Mouse (Mus musculus): ENCODE results near the gene Trmt10a. TPM values are rescaled to one million over a fixed set of nuclear protein-coding genes. Genes with fewer than 3 reads are reported as not detected.
A peak's percentile ranks its signal among the peaks of the same experiment; 100 is the strongest.

Trmt10a gene
- polyA plus RNA-seq, 1 experiment = 2.6 TPM

DNA sequence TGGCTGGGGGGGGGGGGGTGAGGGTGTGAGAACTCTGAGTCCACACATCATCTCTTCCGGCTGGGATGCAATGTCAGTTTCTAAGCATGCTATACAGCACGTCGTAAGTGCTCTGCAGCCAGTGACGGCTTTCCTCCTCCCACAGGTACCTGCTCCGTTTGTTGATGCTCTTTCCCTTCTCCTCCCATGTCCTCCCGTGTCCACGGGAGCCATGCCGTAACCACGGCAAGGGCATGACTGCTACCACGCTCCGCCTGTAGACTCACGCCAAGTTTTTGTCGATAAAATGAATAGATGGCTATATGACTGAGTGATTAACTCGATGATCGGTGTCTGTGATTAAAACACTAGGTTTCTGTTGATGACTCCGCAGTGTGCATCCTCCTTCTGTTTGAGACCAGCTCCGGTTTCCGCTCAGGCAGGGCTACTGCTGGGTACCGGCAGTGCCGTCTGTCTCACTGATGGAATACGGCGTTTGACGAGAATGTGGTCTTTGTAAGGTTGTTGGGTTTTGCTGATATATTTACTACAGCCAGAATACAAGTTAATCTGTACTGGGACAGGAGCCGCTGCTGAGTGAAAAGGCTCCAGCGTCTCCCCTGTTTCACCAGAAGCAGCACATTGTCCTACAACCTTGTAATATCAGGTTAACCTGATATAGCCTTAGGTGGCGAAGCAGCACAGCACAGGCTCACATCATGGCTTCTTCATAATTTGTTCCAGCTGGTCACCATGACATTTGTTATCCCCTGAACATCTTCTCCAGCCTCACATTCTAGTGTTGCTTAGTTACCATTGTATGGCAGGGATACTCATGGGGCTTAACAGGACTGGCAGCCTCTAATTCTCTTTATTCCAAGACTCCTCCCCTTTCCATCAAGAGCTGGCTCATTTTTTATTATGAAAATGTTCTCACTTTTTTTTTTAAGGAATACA lies 43.0 kb downstream of the Trmt10a start:
- Histone ChIP-seq H3K4me1 (ENCODE audit: control insufficient read depth, insufficient read depth, low read length) (peaks cover 5% of the 10 kb centered on the region), H3K27ac (ENCODE audit: insufficient read depth, low read depth, low read length) (no peak overlapping the region), H3K4me3 (ENCODE audit: insufficient read depth, low read length) (no peak overlapping the region)
- no peak for TF ChIP-seq CTCF (IDR thresholded peaks at IDR 0.05; ENCODE audit: low read depth, low read length)
- TF ChIP-seq POLR2A (IDR thresholded peaks at IDR 0.05; ENCODE audit: borderline replicate concordance, low read depth, low read length) = no peak

DNA sequence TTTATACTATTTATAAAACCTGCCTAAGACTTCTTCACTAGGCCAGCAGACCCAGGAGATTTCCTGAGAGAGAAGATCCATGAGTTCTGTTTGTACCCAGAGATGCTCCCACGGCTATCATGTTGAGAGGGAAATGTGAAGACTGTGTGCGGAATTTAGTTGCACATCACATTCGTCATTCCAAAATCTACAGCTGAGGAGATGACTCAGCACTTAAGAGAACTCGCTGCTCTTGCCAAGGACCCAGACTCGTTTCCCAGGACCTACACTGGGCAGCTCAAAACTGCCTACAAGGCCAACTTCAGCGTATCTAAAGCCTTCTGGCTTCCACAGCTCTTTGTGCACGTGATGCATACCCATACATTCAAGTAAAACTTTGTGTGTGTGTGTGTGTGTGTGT lies 49.0 kb downstream of the Trmt10a start:
- H3K27ac ChIP-seq (ENCODE audit: insufficient read depth, low read depth, low read length) = no peak overlapping the region
- H3K4me1 ChIP-seq (ENCODE audit: control insufficient read depth, insufficient read depth, low read length) = no peaks in the 10 kb centered on the region
- H3K4me3 ChIP-seq (ENCODE audit: insufficient read depth, low read length) = no peak overlapping the region
- TF ChIP-seq CTCF (IDR thresholded peaks at IDR 0.05; ENCODE audit: low read depth, low read length) (no peak), POLR2A (IDR thresholded peaks at IDR 0.05; ENCODE audit: borderline replicate concordance, low read depth, low read length) (no peak)

GRCm38 (mm10) chr3:138193683-138194302 lies 50.5 kb downstream of the Trmt10a start, which contains the start of gene 4930579F01Rik:
Gene 4930579F01Rik, minus strand, starts transcription at chr3:138193825.
- Histone ChIP-seq H3K4me3 (ENCODE audit: insufficient read depth, low read length) (no peak within 1 kb of the TSS), H3K27ac (ENCODE audit: insufficient read depth, low read depth, low read length) (no peak within 1 kb of the TSS), H3K4me1 (ENCODE audit: control insufficient read depth, insufficient read depth, low read length) (no peaks in the 10 kb centered on the region)
- no peak for TF ChIP-seq POLR2A (IDR thresholded peaks at IDR 0.05; ENCODE audit: borderline replicate concordance, low read depth, low read length)
- no peak for TF ChIP-seq CTCF (IDR thresholded peaks at IDR 0.05; ENCODE audit: low read depth, low read length)

- no peak overlapping the region for H3K4me3 ChIP-seq (ENCODE audit: insufficient read depth, low read length)
- TF ChIP-seq CTCF (IDR thresholded peaks at IDR 0.05; ENCODE audit: low read depth, low read length) = no peak
- no peak for TF ChIP-seq POLR2A (IDR thresholded peaks at IDR 0.05; ENCODE audit: borderline replicate concordance, low read depth, low read length)
- no peaks in the 10 kb centered on the region for H3K4me1 ChIP-seq (ENCODE audit: control insufficient read depth, insufficient read depth, low read length)
- H3K27ac ChIP-seq (ENCODE audit: insufficient read depth, low read depth, low read length) = no peak overlapping the region
Measured at GRCm38 (mm10) chr3:138197093-138197492, 53.8 kb downstream of the Trmt10a start.

GRCm38 (mm10) chr3:138197556-138197955 lies 54.3 kb downstream of the Trmt10a start:
- Histone ChIP-seq H3K27ac (ENCODE audit: insufficient read depth, low read depth, low read length) (no peak overlapping the region), H3K4me3 (ENCODE audit: insufficient read depth, low read length) (no peak overlapping the region), H3K4me1 (ENCODE audit: control insufficient read depth, insufficient read depth, low read length) (no peaks in the 10 kb centered on the region)
- TF ChIP-seq CTCF (IDR thresholded peaks at IDR 0.05; ENCODE audit: low read depth, low read length) (no peak), POLR2A (IDR thresholded peaks at IDR 0.05; ENCODE audit: borderline replicate concordance, low read depth, low read length) (no peak)

GRCm38 (mm10) chr3:138197973-138198721 lies 54.9 kb downstream of the Trmt10a start:
- TF ChIP-seq CTCF (IDR thresholded peaks at IDR 0.05; ENCODE audit: low read depth, low read length) (peak; percentile 65), POLR2A (IDR thresholded peaks at IDR 0.05; ENCODE audit: borderline replicate concordance, low read depth, low read length) (no peak)
- no peak overlapping the region for H3K27ac ChIP-seq (ENCODE audit: insufficient read depth, low read depth, low read length)
- no peaks in the 10 kb centered on the region for H3K4me1 ChIP-seq (ENCODE audit: control insufficient read depth, insufficient read depth, low read length)
- H3K4me3 ChIP-seq (ENCODE audit: insufficient read depth, low read length) = peak overlapping the region; percentile 18; the same call in 1 of the 2 replicates

- TF ChIP-seq CTCF (IDR thresholded peaks at IDR 0.05; ENCODE audit: low read depth, low read length) (no peak), POLR2A (IDR thresholded peaks at IDR 0.05; ENCODE audit: borderline replicate concordance, low read depth, low read length) (no peak)
- H3K4me1 ChIP-seq (ENCODE audit: control insufficient read depth, insufficient read depth, low read length) = no peaks in the 10 kb centered on the region
- H3K27ac ChIP-seq (ENCODE audit: insufficient read depth, low read depth, low read length) = no peak overlapping the region
- no peak overlapping the region for H3K4me3 ChIP-seq (ENCODE audit: insufficient read depth, low read length)
Measured at GRCm38 (mm10) chr3:138198722-138199068, 55.4 kb downstream of the Trmt10a start.

GRCm38 (mm10) chr3:138208821-138209220 lies 65.6 kb downstream of the Trmt10a start:
- H3K4me1 ChIP-seq (ENCODE audit: control insufficient read depth, insufficient read depth, low read length) = no peaks in the 10 kb centered on the region
- H3K4me3 ChIP-seq (ENCODE audit: insufficient read depth, low read length) = no peak overlapping the region
- H3K27ac ChIP-seq (ENCODE audit: insufficient read depth, low read depth, low read length) = no peak overlapping the region
- no peak for TF ChIP-seq POLR2A (IDR thresholded peaks at IDR 0.05; ENCODE audit: borderline replicate concordance, low read depth, low read length)
- TF ChIP-seq CTCF (IDR thresholded peaks at IDR 0.05; ENCODE audit: low read depth, low read length) = no peak

Other genes starting within 250 kb of the Trmt10a start
- gene Lamtor3, start 224.9 kb upstream of the Trmt10a start, polyA plus RNA-seq (2012; ENCODE audit: insufficient read depth, insufficient read length, missing spikeins) = 104 and 110 TPM in 2 replicates
- 46.2 and 48.5 TPM in 2 replicates for gene Dapp1, start 161.9 kb upstream of the Trmt10a start, polyA plus RNA-seq (2012; ENCODE audit: insufficient read depth, insufficient read length, missing spikeins)
- gene 1110002E22Rik, start 78.4 kb upstream of the Trmt10a start, polyA plus RNA-seq (2012; ENCODE audit: insufficient read depth, insufficient read length, missing spikeins) = not detected in 2 replicates
- gene Gm5105, start 76.1 kb upstream of the Trmt10a start, polyA plus RNA-seq (2012; ENCODE audit: insufficient read depth, insufficient read length, missing spikeins) = not detected in 2 replicates
- 0.27 and 1.0 TPM in 2 replicates for gene Mttp, start 1.5 kb downstream of the Trmt10a start, polyA plus RNA-seq (2012; ENCODE audit: insufficient read depth, insufficient read length, missing spikeins)
- not detected in 2 replicates for gene 4930579F01Rik, start 50.4 kb downstream of the Trmt10a start, polyA plus RNA-seq (2012; ENCODE audit: insufficient read depth, insufficient read length, missing spikeins)
- not detected in 2 replicates for gene Adh7, start 74.3 kb downstream of the Trmt10a start, polyA plus RNA-seq (2012; ENCODE audit: insufficient read depth, insufficient read length, missing spikeins)
- gene Adh1, start 117.5 kb downstream of the Trmt10a start, polyA plus RNA-seq (2012; ENCODE audit: insufficient read depth, insufficient read length, missing spikeins) = not detected in 2 replicates
- not detected in 2 replicates for gene Adh6a, start 169.8 kb downstream of the Trmt10a start, polyA plus RNA-seq (2012; ENCODE audit: insufficient read depth, insufficient read length, missing spikeins)
- not detected in 2 replicates for gene Adh6b, start 198.3 kb downstream of the Trmt10a start, polyA plus RNA-seq (2012; ENCODE audit: insufficient read depth, insufficient read length, missing spikeins)

Measured in bone marrow macrophage, adult 2 months (primary cell).